Comparison of ENCODE assay signal across 13 mouse cellular contexts in genomic region chr13:78184786-78185466, GRCm38 (mm10). TPM values are rescaled to one million over a fixed set of nuclear protein-coding genes. Genes with fewer than 3 reads are reported as not detected.
DNase-seq lines count a peak whose midpoint lies in the region; ATAC-seq lines count a peak whose summit lies in the region.
"Had no signal": no experiment of that assay in that cellular context is flagged by ENCODE, and none has a peak within 500 bp of the region (broad histone marks: within the 10 kb centered on the region; RNA-seq: fewer than 3 reads in every experiment).

No protein-coding gene starts in this region.

- peak overlapping the region; percentile 24; the same call in 1 of the 2 replicates for H3K4me2 ChIP-seq in embryonic facial prominence, embryonic 13.5 days
- H3K4me2 ChIP-seq in forebrain, embryonic 12.5 days: peak overlapping the region; percentile 61
- peak overlapping the region; percentile 77 for H3K4me2 ChIP-seq in hindbrain, embryonic 15.5 days
- no peak overlapping the region; the same call in 1 of the 2 replicates for H3K4me2 ChIP-seq in neural tube, embryonic 11.5 days (ENCODE audit: low read depth)

- no peaks in the 10 kb centered on the region for H3K9me3 ChIP-seq in embryonic facial prominence, embryonic 13.5 days
- no peaks in the 10 kb centered on the region for H3K9me3 ChIP-seq in forebrain, embryonic 12.5 days
- no peaks in the 10 kb centered on the region for H3K9me3 ChIP-seq in hindbrain, embryonic 15.5 days
- no peaks in the 10 kb centered on the region for H3K9me3 ChIP-seq in neural tube, embryonic 11.5 days (ENCODE audit: control insufficient read depth, low read length)

- peak; percentile 36 for DNase-seq in neural tube, embryonic 11.5 days (ENCODE audit: low spot score)
- no peak for DNase-seq in lung, postnatal 14 days
- DNase-seq in spleen, adult 18-20 months: no peak
- no peak for DNase-seq in lung, postnatal 25 days (ENCODE audit: low spot score)
- DNase-seq: cerebellum, adult 9-11 months; heart, adult 11 months; heart, postnatal 36 days; layer of hippocampus, adult 9-11 months; liver, postnatal 0 days; thymus, postnatal 25 days had no signal

- H3K36me3 ChIP-seq in embryonic facial prominence, embryonic 13.5 days: 0 out of 2 replicates have a peak, but pooled peaks cover 4% of the 10 kb centered on the region
- peaks cover 14% of the 10 kb centered on the region for H3K36me3 ChIP-seq in forebrain, embryonic 12.5 days (replicated peaks)
- no peaks in the 10 kb centered on the region for H3K36me3 ChIP-seq in hindbrain, embryonic 15.5 days
- peaks cover 2% of the 10 kb centered on the region; the same call in 1 of the 2 replicates for H3K36me3 ChIP-seq in neural tube, embryonic 11.5 days (ENCODE audit: control insufficient read depth, insufficient read depth, low read length)

- 8% methylated on average over 14 of the region's 14 CpGs for WGBS in embryonic facial prominence, embryonic 13.5 days
- WGBS in forebrain, embryonic 12.5 days: 4% methylated on average over 14 of the region's 14 CpGs
- WGBS in hindbrain, embryonic 15.5 days: 11% methylated on average over 14 of the region's 14 CpGs
- WGBS in neural tube, embryonic 11.5 days: 6% methylated on average over 14 of the region's 14 CpGs

- ATAC-seq in embryonic facial prominence, embryonic 13.5 days (ENCODE audit: insufficient number of reproducible peaks, insufficient read depth, low FRiP score, low TSS enrichment, low read depth): no peak
- ATAC-seq in forebrain, embryonic 12.5 days (ENCODE audit: low FRiP score): no peak
- ATAC-seq in hindbrain, embryonic 15.5 days (ENCODE audit: low FRiP score, low read depth): no peak
- no peak for ATAC-seq in neural tube, embryonic 11.5 days (ENCODE audit: insufficient read depth, low FRiP score, low TSS enrichment)
- ATAC-seq: liver, postnatal 0 days had no signal

- H3K27me3 ChIP-seq in embryonic facial prominence, embryonic 13.5 days: peaks cover 95% of the 10 kb centered on the region
- H3K27me3 ChIP-seq in forebrain, embryonic 12.5 days: peaks cover 69% of the 10 kb centered on the region
- H3K27me3 ChIP-seq in hindbrain, embryonic 15.5 days: peaks cover 7% of the 10 kb centered on the region; the same call in 1 of the 2 replicates
- no peaks in the 10 kb centered on the region for H3K27me3 ChIP-seq in neural tube, embryonic 11.5 days (ENCODE audit: control insufficient read depth, insufficient read depth, low read length)

- H3K4me3 ChIP-seq in embryonic facial prominence, embryonic 13.5 days: no peak overlapping the region
- peak overlapping the region; percentile 12 for H3K4me3 ChIP-seq in forebrain, embryonic 12.5 days (replicated peaks)
- no peak overlapping the region for H3K4me3 ChIP-seq in hindbrain, embryonic 15.5 days
- H3K4me3 ChIP-seq in neural tube, embryonic 11.5 days (ENCODE audit: low read depth, low read length): no peak overlapping the region

- no peak overlapping the region for H3K27ac ChIP-seq in embryonic facial prominence, embryonic 13.5 days
- peak overlapping the region; percentile 97 for H3K27ac ChIP-seq in forebrain, embryonic 12.5 days
- peak overlapping the region; percentile 79 for H3K27ac ChIP-seq in hindbrain, embryonic 15.5 days (replicated peaks)
- H3K27ac ChIP-seq in neural tube, embryonic 11.5 days (ENCODE audit: low read depth, low read length): peak overlapping the region; percentile 54; the same call in 1 of the 2 replicates

- H3K4me1 ChIP-seq in embryonic facial prominence, embryonic 13.5 days: peaks cover 23% of the 10 kb centered on the region
- peaks cover 68% of the 10 kb centered on the region for H3K4me1 ChIP-seq in forebrain, embryonic 12.5 days
- peaks cover 38% of the 10 kb centered on the region for H3K4me1 ChIP-seq in hindbrain, embryonic 15.5 days (replicated peaks)
- peaks cover 20% of the 10 kb centered on the region for H3K4me1 ChIP-seq in neural tube, embryonic 11.5 days (ENCODE audit: control insufficient read depth, insufficient read depth, low read length)

- H3K9ac ChIP-seq in embryonic facial prominence, embryonic 13.5 days: no peak overlapping the region
- peak overlapping the region; percentile 68 for H3K9ac ChIP-seq in forebrain, embryonic 12.5 days
- H3K9ac ChIP-seq in hindbrain, embryonic 15.5 days: no peak overlapping the region
- H3K9ac ChIP-seq in neural tube, embryonic 11.5 days (ENCODE audit: low read length): no peak overlapping the region
- H3K9ac ChIP-seq: liver, postnatal 0 days had no signal

RNA-seq across cellular contexts. Expression of gene Nr2f1, which starts 14.6 kb away (rescaled TPM):
- 14.1 and 15.8 TPM in 2 replicates for polyA plus RNA-seq in embryonic facial prominence, embryonic 13.5 days (2015; fragmentation: Nextera tagmentation; extraction: Ambion mirVana)
- 86.3 and 113 TPM in 2 replicates for polyA plus RNA-seq in forebrain, embryonic 12.5 days (2016; fragmentation: Nextera tagmentation; extraction: Ambion mirVana)
- polyA plus RNA-seq in hindbrain, embryonic 15.5 days (2015; fragmentation: Nextera tagmentation; extraction: Ambion mirVana): 51.8 and 57.4 TPM in 2 replicates
- 61.2 and 62.9 TPM in 2 replicates for polyA plus RNA-seq in neural tube, embryonic 11.5 days (2014; fragmentation: Nextera tagmentation; extraction: Ambion mirVana)
